Mouse (Mus musculus) ES-Bruce4 (cell line): Measurements from ENCODE around the gene Bpifb5. TPM values are rescaled to one million over a fixed set of nuclear protein-coding genes. Genes with fewer than 3 reads are reported as not detected.

Source experiments
- H3K27ac ChIP-seq: 2 replicates; pipeline ENCODE4 v1.5.1; 2012; ENCODE audit warnings: low read length, inconsistent platforms; ENCODE audit not compliant: insufficient read depth
- H3K27me3 ChIP-seq: 2 replicates; pipeline ENCODE4 v1.6.1; 2012; ENCODE audit warnings: mild to moderate bottlenecking, low read length, inconsistent platforms; ENCODE audit not compliant: control insufficient read depth, poor library complexity, insufficient read depth, severe bottlenecking
- H3K36me3 ChIP-seq: 2 replicates; pipeline ENCODE4 v1.6.1; 2012; ENCODE audit warnings: inconsistent platforms, mild to moderate bottlenecking, low read length, moderate library complexity; ENCODE audit not compliant: control insufficient read depth, poor library complexity, insufficient read depth, severe bottlenecking
- H3K4me1 ChIP-seq: one replicate; pipeline ENCODE4 v1.8.1; 2011; ENCODE audit warnings: low read length; ENCODE audit not compliant: control insufficient read depth, insufficient read depth
- H3K4me3 ChIP-seq: 2 replicates; pipeline ENCODE4 v1.5.1; 2011; ENCODE audit warnings: low read depth, mild to moderate bottlenecking, low read length
- H3K9ac ChIP-seq: 2 replicates; pipeline ENCODE4 v1.6.1; 2012; ENCODE audit warnings: low read depth, mild to moderate bottlenecking, inconsistent platforms; ENCODE audit not compliant: poor library complexity, severe bottlenecking
- H3K9me3 ChIP-seq: replicated peaks from 2 replicates; pipeline ENCODE4 v1.6.1; 2012; ENCODE audit warnings: mild to moderate bottlenecking, low read length, inconsistent platforms; ENCODE audit not compliant: control insufficient read depth, poor library complexity, insufficient read depth, severe bottlenecking
- CTCF ChIP-seq: IDR thresholded peaks from one replicate; pipeline ENCODE4 v1.8.1; 2011; ENCODE audit warnings: low read depth, low read length
- EP300 ChIP-seq: IDR thresholded peaks from 2 replicates; pipeline ENCODE4 v1.6.1; 2011; ENCODE audit warnings: low read depth, low read length; ENCODE audit not compliant: insufficient read depth
- POLR2A ChIP-seq: IDR thresholded peaks from one replicate; pipeline ENCODE4 v1.8.1; 2011; ENCODE audit warnings: low read length; ENCODE audit not compliant: insufficient read depth
- polyA plus RNA-seq: library from polyadenylated mRNA; stranded (reverse); fragments of >200 nt; gene quantifications from 2 replicates; pipeline ENCODE4 v1.2.4, GENCODE M21; 2011; ENCODE audit warnings: low read depth; ENCODE audit not compliant: missing spikeins, insufficient read depth, insufficient read length

Gene Bpifb5
- polyA plus RNA-seq, 1 experiment = 0.73 TPM

- Histone ChIP-seq H3K9me3 (no peaks in the 10 kb centered on the region), H3K27me3 (no peaks in the 10 kb centered on the region), H3K9ac (no peak overlapping the region), H3K4me1 (no peaks in the 10 kb centered on the region), H3K4me3 (no peak overlapping the region), H3K27ac (no peak overlapping the region), H3K36me3 (no peaks in the 10 kb centered on the region)
- TF ChIP-seq CTCF (no peak), POLR2A (no peak), EP300 (no peak)
Measured at GRCm38 (mm10) chr2:154204630-154205029, 18.9 kb upstream of the Bpifb5 start.

GRCm38 (mm10) chr2:154206908-154207307, 16.6 kb upstream of the Bpifb5 start:
- TF ChIP-seq EP300 = no peak
- TF ChIP-seq CTCF = peak; percentile 70
- TF ChIP-seq POLR2A = no peak
- Histone ChIP-seq H3K27me3 (no peaks in the 10 kb centered on the region), H3K27ac (no peak overlapping the region), H3K4me1 (no peaks in the 10 kb centered on the region), H3K36me3 (no peaks in the 10 kb centered on the region), H3K9ac (no peak overlapping the region), H3K9me3 (no peaks in the 10 kb centered on the region), H3K4me3 (no peak overlapping the region)

- Histone ChIP-seq H3K9ac (no peak overlapping the region), H3K9me3 (no peaks in the 10 kb centered on the region), H3K27ac (no peak overlapping the region), H3K36me3 (no peaks in the 10 kb centered on the region), H3K27me3 (no peaks in the 10 kb centered on the region), H3K4me3 (no peak overlapping the region), H3K4me1 (no peaks in the 10 kb centered on the region)
- no peak for TF ChIP-seq EP300
- peak; percentile 18 for TF ChIP-seq CTCF
Measured at GRCm38 (mm10) chr2:154209112-154209511, 14.4 kb upstream of the Bpifb5 start.

GRCm38 (mm10) chr2:154211121-154211520, 12.4 kb upstream of the Bpifb5 start:
- Histone ChIP-seq H3K27ac (no peak overlapping the region), H3K36me3 (no peaks in the 10 kb centered on the region), H3K27me3 (no peaks in the 10 kb centered on the region), H3K9ac (no peak overlapping the region), H3K4me3 (no peak overlapping the region), H3K9me3 (no peaks in the 10 kb centered on the region), H3K4me1 (no peaks in the 10 kb centered on the region)
- TF ChIP-seq CTCF (no peak), POLR2A (no peak), EP300 (no peak)

GRCm38 (mm10) chr2:154211881-154212280, 11.7 kb upstream of the Bpifb5 start:
- H3K4me1 ChIP-seq = no peaks in the 10 kb centered on the region
- TF ChIP-seq EP300 = no peak
- no peak for TF ChIP-seq POLR2A
- TF ChIP-seq CTCF = no peak
- H3K9me3 ChIP-seq = no peaks in the 10 kb centered on the region
- H3K4me3 ChIP-seq = no peak overlapping the region
- H3K36me3 ChIP-seq = no peaks in the 10 kb centered on the region
- no peak overlapping the region for H3K27ac ChIP-seq
- H3K9ac ChIP-seq = no peak overlapping the region
- H3K27me3 ChIP-seq = no peaks in the 10 kb centered on the region

- no peak overlapping the region for H3K4me3 ChIP-seq
- H3K36me3 ChIP-seq = no peaks in the 10 kb centered on the region
- H3K9me3 ChIP-seq = no peaks in the 10 kb centered on the region
- no peak overlapping the region for H3K9ac ChIP-seq
- TF ChIP-seq POLR2A = no peak
- TF ChIP-seq CTCF = peak; percentile 87
- no peaks in the 10 kb centered on the region for H3K4me1 ChIP-seq
- no peak overlapping the region for H3K27ac ChIP-seq
- H3K27me3 ChIP-seq = no peaks in the 10 kb centered on the region
Measured at GRCm38 (mm10) chr2:154215191-154215590, 8.4 kb upstream of the Bpifb5 start.
